Mouse (Mus musculus): Measurements from ENCODE around the gene Zdhhc23. TPM values are rescaled to one million over a fixed set of nuclear protein-coding genes. Genes with fewer than 3 reads are reported as not detected.

Zdhhc23 gene
- total and polyA plus RNA-seq, 2 experiments from 2014 or later = 0.46 to 0.72 TPM

GRCm38 (mm10) chr16:43973606-43974220, 5.9 kb downstream of the Zdhhc23 start:
- DNase-seq (ENCODE audit: low spot score) (no peak), ATAC-seq (ENCODE audit: insufficient read depth, low read depth) (no peak)
- no peaks in the 10 kb centered on the region for H3K36me3 ChIP-seq (replicated peaks; ENCODE audit: control insufficient read depth, insufficient read depth, low read length)
- H3K4me3 ChIP-seq (ENCODE audit: low read depth, low read length) = no peak overlapping the region
- no peaks in the 10 kb centered on the region for H3K9me3 ChIP-seq (replicated peaks; ENCODE audit: control insufficient read depth, low read length)
- no peaks in the 10 kb centered on the region for H3K4me1 ChIP-seq (ENCODE audit: control insufficient read depth, insufficient read depth)
- no peak for TF ChIP-seq EP300 (IDR thresholded peaks at IDR 0.05; ENCODE audit: low read depth)
- no peak for TF ChIP-seq CTCF (IDR thresholded peaks at IDR 0.05; ENCODE audit: low read depth)
- no peak overlapping the region for H3K4me2 ChIP-seq (ENCODE audit: low read depth, low read length)
- no peak overlapping the region for H3K27ac ChIP-seq (ENCODE audit: low read depth)
- 82% methylated on average over 22 of the region's 22 CpGs for WGBS
- H3K9ac ChIP-seq (replicated peaks; ENCODE audit: low read depth, low read length) = no peak overlapping the region
- no peaks in the 10 kb centered on the region for H3K27me3 ChIP-seq (ENCODE audit: control insufficient read depth, insufficient read depth, low read length)

GRCm38 (mm10) chr16:43973147-43973546, 6.4 kb downstream of the Zdhhc23 start:
- no peak overlapping the region for H3K27ac ChIP-seq (ENCODE audit: low read depth)
- H3K4me2 ChIP-seq (ENCODE audit: low read depth, low read length) = no peak overlapping the region
- WGBS = 83% methylated on average over 11 of the region's 11 CpGs
- no peak for ATAC-seq (ENCODE audit: insufficient read depth, low read depth)
- TF ChIP-seq CTCF (IDR thresholded peaks at IDR 0.05; ENCODE audit: low read depth) = no peak
- no peak for TF ChIP-seq EP300 (IDR thresholded peaks at IDR 0.05; ENCODE audit: low read depth)
- H3K9ac ChIP-seq (replicated peaks; ENCODE audit: low read depth, low read length) = no peak overlapping the region
- no peaks in the 10 kb centered on the region for H3K36me3 ChIP-seq (replicated peaks; ENCODE audit: control insufficient read depth, insufficient read depth, low read length)
- no peak overlapping the region for H3K4me3 ChIP-seq (ENCODE audit: low read depth, low read length)
- no peaks in the 10 kb centered on the region for H3K27me3 ChIP-seq (ENCODE audit: control insufficient read depth, insufficient read depth, low read length)
- DNase-seq (ENCODE audit: low spot score) = no peak
- H3K4me1 ChIP-seq (ENCODE audit: control insufficient read depth, insufficient read depth) = no peaks in the 10 kb centered on the region
- H3K9me3 ChIP-seq (replicated peaks; ENCODE audit: control insufficient read depth, low read length) = no peaks in the 10 kb centered on the region

DNA sequence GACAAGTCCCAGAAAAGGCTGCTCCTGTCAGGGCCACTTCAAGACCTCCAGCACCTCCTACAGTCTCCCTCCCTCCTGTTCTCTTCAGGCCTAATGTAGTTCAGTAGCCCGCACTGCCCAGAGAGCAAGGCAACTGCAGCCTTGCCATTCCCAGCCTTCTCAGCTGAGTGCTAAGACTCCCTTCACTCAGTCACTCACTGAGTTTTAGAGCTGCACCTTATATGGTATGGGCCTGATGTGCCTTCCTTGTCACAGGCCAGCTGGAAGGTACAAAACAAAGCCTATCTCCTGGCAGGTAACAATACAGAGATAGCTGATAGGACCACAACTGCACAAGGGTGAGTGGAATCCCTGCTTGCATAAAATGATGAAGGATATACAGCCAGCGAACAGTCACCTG, 7.2 kb downstream of the Zdhhc23 start:
- no peak overlapping the region for H3K9ac ChIP-seq (replicated peaks; ENCODE audit: low read depth, low read length)
- DNase-seq (ENCODE audit: low spot score) (no peak), ATAC-seq (ENCODE audit: insufficient read depth, low read depth) (no peak)
- no peaks in the 10 kb centered on the region for H3K27me3 ChIP-seq (ENCODE audit: control insufficient read depth, insufficient read depth, low read length)
- H3K36me3 ChIP-seq (replicated peaks; ENCODE audit: control insufficient read depth, insufficient read depth, low read length) = no peaks in the 10 kb centered on the region
- no peak overlapping the region for H3K4me2 ChIP-seq (ENCODE audit: low read depth, low read length)
- no peak overlapping the region for H3K4me3 ChIP-seq (ENCODE audit: low read depth, low read length)
- H3K9me3 ChIP-seq (replicated peaks; ENCODE audit: control insufficient read depth, low read length) = no peaks in the 10 kb centered on the region
- TF ChIP-seq EP300 (IDR thresholded peaks at IDR 0.05; ENCODE audit: low read depth) (no peak), CTCF (IDR thresholded peaks at IDR 0.05; ENCODE audit: low read depth) (no peak)
- no peaks in the 10 kb centered on the region for H3K4me1 ChIP-seq (ENCODE audit: control insufficient read depth, insufficient read depth)
- WGBS = 84% methylated on average over 2 of the region's 2 CpGs
- H3K27ac ChIP-seq (ENCODE audit: low read depth) = no peak overlapping the region

GRCm38 (mm10) chr16:43971741-43972140, 7.8 kb downstream of the Zdhhc23 start:
- Histone ChIP-seq H3K27me3 (ENCODE audit: control insufficient read depth, insufficient read depth, low read length) (no peaks in the 10 kb centered on the region), H3K9me3 (replicated peaks; ENCODE audit: control insufficient read depth, low read length) (no peaks in the 10 kb centered on the region), H3K27ac (ENCODE audit: low read depth) (no peak overlapping the region), H3K4me2 (ENCODE audit: low read depth, low read length) (no peak overlapping the region), H3K9ac (replicated peaks; ENCODE audit: low read depth, low read length) (no peak overlapping the region), H3K4me3 (ENCODE audit: low read depth, low read length) (no peak overlapping the region), H3K36me3 (replicated peaks; ENCODE audit: control insufficient read depth, insufficient read depth, low read length) (no peaks in the 10 kb centered on the region), H3K4me1 (ENCODE audit: control insufficient read depth, insufficient read depth) (no peaks in the 10 kb centered on the region)
- WGBS = 89% methylated on average over 9 of the region's 9 CpGs
- ATAC-seq (ENCODE audit: insufficient read depth, low read depth) (no peak), DNase-seq (ENCODE audit: low spot score) (no peak)
- TF ChIP-seq EP300 (IDR thresholded peaks at IDR 0.05; ENCODE audit: low read depth) (no peak), CTCF (IDR thresholded peaks at IDR 0.05; ENCODE audit: low read depth) (no peak)

DNA sequence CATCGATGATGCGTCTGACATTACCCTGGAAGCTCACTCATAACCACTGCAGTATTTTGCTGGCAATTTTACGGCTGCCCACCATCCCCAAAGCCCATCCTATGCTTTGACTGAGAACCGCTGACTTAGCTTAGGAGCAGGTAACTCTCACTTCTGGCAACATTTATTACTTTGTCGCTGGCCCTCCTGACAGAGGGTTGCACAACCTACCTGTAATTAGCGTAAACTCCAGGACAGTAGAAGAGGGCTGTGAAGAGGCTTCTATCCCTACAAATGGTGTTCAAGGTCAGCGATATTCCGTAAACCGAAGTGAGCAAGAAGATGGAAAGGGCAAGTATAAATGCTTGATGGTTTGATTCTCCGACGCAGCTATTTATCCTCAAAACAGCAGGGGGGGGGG, 8.4 kb downstream of the Zdhhc23 start:
- TF ChIP-seq CTCF (IDR thresholded peaks at IDR 0.05; ENCODE audit: low read depth) (no peak), EP300 (IDR thresholded peaks at IDR 0.05; ENCODE audit: low read depth) (no peak)
- no peaks in the 10 kb centered on the region for H3K36me3 ChIP-seq (replicated peaks; ENCODE audit: control insufficient read depth, insufficient read depth, low read length)
- no peak overlapping the region for H3K9ac ChIP-seq (replicated peaks; ENCODE audit: low read depth, low read length)
- DNase-seq (ENCODE audit: low spot score) (no peak), ATAC-seq (ENCODE audit: insufficient read depth, low read depth) (no peak)
- no peak overlapping the region for H3K27ac ChIP-seq (ENCODE audit: low read depth)
- H3K4me1 ChIP-seq (ENCODE audit: control insufficient read depth, insufficient read depth) = no peaks in the 10 kb centered on the region
- no peak overlapping the region for H3K4me3 ChIP-seq (ENCODE audit: low read depth, low read length)
- 93% methylated on average over 11 of the region's 11 CpGs for WGBS
- no peaks in the 10 kb centered on the region for H3K9me3 ChIP-seq (replicated peaks; ENCODE audit: control insufficient read depth, low read length)
- no peak overlapping the region for H3K4me2 ChIP-seq (ENCODE audit: low read depth, low read length)
- no peaks in the 10 kb centered on the region for H3K27me3 ChIP-seq (ENCODE audit: control insufficient read depth, insufficient read depth, low read length)

DNA sequence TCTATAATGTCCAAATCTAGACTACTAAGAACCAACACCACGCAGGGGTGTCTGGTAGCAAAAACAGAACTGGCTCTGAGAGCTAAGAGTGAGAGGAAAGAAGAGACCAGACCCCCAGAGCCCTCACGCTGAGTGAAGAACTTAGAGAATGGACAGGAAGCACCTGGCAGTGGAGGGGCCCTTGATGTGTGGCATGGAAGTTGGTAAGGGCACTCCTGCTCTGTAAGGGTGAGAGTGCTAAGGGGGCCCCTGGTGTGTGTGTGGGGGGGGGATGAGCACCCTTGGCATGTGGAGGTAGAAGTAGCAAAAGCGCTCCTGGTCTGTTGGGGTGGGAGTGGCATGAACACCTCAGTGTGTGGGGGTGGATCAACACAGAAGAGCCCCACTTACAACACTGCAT, 9.2 kb downstream of the Zdhhc23 start:
- no peak overlapping the region for H3K4me2 ChIP-seq (ENCODE audit: low read depth, low read length)
- H3K9me3 ChIP-seq (replicated peaks; ENCODE audit: control insufficient read depth, low read length) = no peaks in the 10 kb centered on the region
- no peaks in the 10 kb centered on the region for H3K27me3 ChIP-seq (ENCODE audit: control insufficient read depth, insufficient read depth, low read length)
- H3K4me3 ChIP-seq (ENCODE audit: low read depth, low read length) = no peak overlapping the region
- TF ChIP-seq EP300 (IDR thresholded peaks at IDR 0.05; ENCODE audit: low read depth) = no peak
- TF ChIP-seq CTCF (IDR thresholded peaks at IDR 0.05; ENCODE audit: low read depth) = no peak
- no peak overlapping the region for H3K27ac ChIP-seq (ENCODE audit: low read depth)
- ATAC-seq (ENCODE audit: insufficient read depth, low read depth) (no peak), DNase-seq (ENCODE audit: low spot score) (no peak)
- H3K36me3 ChIP-seq (replicated peaks; ENCODE audit: control insufficient read depth, insufficient read depth, low read length) = no peaks in the 10 kb centered on the region
- no peaks in the 10 kb centered on the region for H3K4me1 ChIP-seq (ENCODE audit: control insufficient read depth, insufficient read depth)
- H3K9ac ChIP-seq (replicated peaks; ENCODE audit: low read depth, low read length) = no peak overlapping the region
- 73% methylated on average over 3 of the region's 3 CpGs for WGBS

Measured in heart, postnatal 0 days (tissue).